Mouse (Mus musculus) c-Kit-positive CD71-positive TER-119-positive erythroid progenitor cells, embryonic 14.5 days (primary cell): ENCODE data around the gene Elovl4.

ENCODE experiments used
- DNase-seq: peaks from one replicate; pipeline ENCODE4 v3.0.0-alpha.2; 2013; ENCODE audit warnings: low spot score

The Elovl4 gene

DNA sequence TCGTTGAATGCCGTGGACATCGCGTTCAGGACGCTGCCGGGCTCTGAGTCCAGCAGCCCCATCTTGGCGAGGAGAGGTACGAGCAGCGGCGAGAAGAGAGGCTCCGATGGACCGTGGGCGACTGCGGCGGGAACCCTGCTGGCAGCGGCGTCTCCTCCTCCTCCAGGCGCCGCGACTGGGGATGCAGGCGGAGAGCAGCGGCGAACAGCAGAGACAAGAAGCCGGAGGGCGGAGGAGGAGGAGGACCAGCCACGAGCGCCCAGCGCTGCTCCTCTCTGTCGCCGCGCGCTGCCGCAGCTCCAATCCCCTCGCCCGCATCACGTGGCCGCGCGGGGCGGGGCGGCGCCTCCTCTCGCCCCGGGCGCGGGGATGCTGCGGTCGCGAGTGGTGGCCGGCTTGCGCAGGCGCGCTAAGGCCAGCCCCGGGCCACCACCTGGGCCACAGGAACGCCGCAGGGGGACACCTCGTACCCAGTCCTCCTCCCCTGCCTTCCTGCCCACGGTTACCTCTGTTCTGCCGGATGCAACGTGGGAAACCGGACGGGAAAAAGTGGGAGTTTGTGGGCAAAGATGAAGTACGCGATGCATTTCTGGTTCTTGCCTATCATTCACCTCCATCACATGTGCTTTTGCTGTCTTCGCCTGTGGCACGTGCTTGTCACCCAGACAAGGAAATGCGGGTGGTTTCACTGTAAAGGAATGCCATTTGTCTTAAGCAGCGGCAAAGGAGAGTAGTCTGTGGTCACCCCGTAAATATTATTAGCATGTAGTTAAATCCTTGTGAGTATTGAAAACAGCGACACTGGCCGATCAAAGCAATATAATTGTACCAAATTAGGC, at the start of gene Elovl4:
TSS of gene Elovl4 (minus strand) at position 301 of the 839 bp plus-strand sequence.
- no peak for DNase-seq

GRCm38 (mm10) chr9:83852464-83852863, 46.4 kb upstream of the Elovl4 start:
- no peak for DNase-seq

DNA sequence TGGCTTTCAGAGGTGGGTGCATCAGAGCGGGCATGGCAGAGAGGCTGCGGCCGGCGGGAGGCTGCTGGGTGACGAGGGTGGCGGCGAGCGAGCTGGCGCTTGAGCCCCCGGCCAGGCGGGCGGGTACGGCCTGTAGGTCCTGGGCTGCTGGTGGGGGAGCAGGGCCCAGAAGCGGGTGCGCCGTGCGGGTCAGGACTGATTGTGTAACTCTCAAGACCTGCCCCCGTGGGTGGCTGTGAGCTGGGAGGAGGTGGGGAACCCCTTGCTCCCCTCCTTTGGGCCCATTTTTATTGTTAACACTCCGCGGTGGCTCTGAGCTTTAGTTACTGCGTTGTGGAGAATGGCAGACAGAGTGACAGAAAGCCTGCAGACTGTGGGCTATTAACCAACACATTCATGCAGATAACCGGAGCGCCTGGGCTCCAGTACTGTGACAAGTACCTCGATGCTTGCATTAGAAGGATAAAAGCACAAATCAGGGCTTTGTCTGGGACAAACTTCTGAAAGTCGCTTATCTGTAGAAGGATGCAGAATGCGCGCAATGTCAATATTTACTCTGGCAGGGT, 28.8 kb upstream of the Elovl4 start:
- no peak for DNase-seq

DNA sequence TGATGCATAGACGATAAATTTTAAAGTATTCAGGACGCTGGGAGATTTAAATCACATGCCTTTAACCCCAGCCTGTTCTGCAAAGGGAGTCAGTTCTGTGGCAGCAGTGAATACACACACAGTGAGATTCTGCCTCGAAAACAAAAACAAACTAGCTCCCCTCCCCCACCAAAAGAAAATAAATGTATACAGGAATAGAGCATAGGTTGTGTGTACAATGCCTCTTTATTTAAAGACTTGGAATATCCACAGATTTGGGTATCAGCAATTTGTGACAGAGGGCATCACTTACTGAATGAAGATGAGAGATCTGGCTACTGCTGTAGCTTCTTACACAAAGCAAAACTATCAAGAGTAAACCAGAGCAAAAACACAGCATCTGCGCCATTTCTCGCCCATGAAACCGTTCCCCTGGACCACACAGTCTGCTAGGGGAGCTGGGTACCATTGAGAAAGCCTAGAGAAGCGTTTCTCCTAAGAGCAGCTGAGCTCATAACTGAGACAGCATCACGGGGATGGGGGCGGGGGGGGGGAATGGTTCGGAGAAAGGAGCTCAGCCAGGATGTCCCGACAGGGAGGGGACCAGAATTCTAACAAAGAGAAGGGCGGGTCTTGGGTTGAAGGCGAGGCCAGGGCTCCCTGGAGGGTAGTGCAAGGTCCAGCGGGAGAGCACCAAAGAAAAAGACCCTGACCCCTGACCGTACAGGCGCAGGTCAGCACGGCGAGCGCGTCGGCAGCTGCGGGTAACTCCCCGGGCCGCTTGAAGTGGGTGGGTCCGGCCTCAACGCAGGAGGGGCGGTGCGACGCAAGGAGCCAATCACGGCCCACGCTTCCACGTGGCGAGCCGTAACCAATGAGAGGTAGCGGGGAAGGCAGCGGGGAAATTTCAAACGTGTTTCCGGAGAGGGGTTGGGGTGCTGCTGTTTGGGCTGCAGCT, 28.0 kb upstream of the Elovl4 start, which contains the start of gene Ttk:
TSS of gene Ttk (plus strand) at position 879 of the 937 bp plus-strand sequence.
- peak; percentile 88 for DNase-seq

- DNase-seq = no peak
Measured at GRCm38 (mm10) chr9:83831152-83831551, 25.1 kb upstream of the Elovl4 start.

- DNase-seq = no peak
Measured at GRCm38 (mm10) chr9:83829896-83830295, 23.8 kb upstream of the Elovl4 start.

- no peak for DNase-seq
Measured at GRCm38 (mm10) chr9:83822925-83823324, 16.8 kb upstream of the Elovl4 start.

DNA sequence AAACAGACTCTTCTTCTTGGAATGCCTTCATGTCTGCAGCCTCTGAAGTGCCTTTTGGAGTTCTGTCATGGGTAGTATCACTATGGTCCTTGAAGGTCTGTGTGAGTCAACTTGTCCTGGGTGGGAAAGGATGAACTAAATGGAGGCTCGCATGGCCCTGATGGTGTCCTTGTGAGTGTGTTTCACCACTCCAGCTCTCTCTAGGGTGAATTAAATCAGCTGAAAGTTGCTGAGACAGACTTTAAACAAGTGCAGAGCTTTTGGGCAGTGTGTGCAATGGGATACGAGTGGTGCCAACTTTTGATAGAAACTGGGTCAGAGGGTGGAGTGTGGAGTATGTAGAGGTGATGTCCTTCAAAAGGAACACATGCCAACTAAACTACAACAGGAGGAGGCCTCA, 14.9 kb upstream of the Elovl4 start:
- no peak for DNase-seq

DNA sequence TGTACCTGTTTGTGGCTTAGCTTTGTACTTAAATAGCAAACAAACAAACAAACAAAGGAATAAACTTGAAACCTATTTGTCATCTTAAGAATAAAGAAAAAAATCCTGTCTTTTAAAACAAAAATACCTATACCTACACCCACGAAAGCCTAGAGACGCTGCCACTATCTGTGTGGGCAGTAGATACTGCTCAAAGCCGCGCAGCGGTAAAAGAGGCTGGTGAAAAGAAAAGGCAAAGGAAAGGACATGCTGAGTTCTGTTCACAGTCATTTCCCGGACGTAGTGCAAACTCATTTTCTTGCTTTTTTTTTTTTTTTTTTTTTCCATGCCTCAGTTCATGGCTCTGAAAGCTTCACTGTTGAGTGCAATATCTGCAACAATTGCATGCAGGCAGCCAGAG, 13.1 kb upstream of the Elovl4 start:
- no peak for DNase-seq

DNA sequence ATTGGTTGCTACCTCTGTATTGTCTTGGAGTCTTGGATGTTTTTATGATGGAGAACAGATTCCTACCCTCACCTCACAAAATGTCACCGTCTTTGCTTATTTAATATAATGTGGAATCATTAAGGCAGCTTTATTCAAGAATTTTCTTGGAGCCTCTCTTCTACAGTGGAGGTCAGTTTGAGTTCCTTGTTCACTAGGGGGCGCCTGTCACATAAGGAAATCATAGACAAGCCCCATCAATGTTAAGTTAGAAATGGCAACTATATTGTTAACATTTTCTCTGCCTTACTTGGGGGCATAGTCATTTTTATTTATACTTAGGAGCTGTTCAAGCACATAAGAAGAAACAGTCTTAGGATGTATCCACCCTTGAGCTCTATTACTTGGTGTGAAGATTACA, 1.5 kb upstream of the Elovl4 start:
- DNase-seq = peak; percentile 29

DNA sequence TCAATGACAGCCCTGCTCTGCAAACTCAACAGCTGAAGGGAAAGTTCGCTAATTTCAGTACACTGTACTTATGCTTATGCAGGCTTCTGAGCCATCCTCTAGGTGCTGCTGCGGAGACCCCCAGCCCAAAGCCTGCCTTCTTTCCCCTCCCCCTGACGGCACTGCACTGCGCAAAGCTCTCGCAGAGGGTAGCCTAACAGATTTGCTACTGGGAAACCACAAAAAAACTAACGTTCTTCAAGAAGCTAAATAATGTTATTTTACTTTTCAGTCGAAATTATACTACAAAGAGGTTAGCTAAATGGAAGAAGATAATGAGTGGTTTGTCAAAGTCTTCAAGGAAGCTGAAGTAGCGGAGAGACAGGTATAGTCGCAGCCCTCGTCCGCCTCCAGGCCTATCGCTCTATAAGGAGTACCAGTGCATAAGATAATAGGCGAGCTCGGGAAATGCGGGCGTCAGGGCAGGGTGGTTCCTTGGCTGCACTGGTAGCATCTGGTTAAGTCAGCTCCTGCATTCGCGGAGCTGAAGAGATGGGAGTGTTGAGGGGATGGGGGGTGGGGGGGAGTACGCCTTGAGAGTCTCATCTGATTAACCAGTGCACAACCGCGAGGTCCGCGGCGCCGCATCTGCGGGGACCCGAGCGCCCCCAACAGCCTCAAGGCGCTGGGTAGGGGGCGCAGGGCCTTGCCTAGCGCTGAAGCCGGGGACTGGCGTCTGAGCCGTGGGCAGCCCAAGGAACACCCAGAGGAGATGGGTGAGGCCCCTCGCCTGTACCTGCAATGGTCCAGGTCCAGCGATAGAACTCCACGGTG, 707 bp downstream of the Elovl4 start:
- no peak for DNase-seq

GRCm38 (mm10) chr9:83804341-83804740, 1.7 kb downstream of the Elovl4 start:
- no peak for DNase-seq

DNA sequence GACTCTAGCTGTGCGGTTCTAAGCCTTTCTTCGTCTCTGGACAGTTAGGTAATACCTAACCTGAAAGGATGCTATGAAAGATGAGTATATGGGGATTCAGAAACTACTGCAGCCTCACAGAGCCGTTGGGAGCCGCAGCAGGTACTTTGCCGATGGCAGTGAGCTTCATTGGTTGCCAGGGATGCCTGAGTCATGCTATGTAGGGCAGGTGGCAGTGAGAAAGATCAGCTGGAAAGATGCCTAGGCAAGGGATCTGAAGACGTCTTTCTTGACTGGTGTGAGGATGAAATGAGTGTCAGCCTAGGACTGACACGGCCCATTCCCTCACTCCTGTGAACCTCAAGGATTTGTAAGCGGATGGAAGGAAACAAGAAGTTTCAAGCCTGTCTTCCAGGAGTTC, 8.2 kb downstream of the Elovl4 start:
- DNase-seq = no peak

DNA sequence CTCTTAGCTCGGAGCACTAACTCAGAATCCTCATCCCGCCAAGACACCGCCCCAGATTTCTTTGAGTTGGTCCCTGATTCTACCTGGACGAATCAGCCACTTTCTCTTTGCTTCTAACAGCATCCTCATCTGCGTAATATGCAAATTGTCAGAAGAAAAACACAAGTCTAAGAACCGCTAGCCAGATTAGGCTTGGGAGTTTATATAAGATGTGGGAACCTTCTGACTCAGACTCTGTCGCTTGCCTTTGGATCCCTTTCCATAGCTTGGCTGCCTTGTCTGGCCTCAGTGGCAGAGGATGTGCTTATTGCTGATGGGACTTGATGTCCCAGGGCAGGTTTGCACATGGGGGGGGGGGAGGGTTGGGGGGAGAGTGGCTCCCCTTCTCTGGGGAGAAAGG, 9.2 kb downstream of the Elovl4 start:
- DNase-seq = no peak

DNA sequence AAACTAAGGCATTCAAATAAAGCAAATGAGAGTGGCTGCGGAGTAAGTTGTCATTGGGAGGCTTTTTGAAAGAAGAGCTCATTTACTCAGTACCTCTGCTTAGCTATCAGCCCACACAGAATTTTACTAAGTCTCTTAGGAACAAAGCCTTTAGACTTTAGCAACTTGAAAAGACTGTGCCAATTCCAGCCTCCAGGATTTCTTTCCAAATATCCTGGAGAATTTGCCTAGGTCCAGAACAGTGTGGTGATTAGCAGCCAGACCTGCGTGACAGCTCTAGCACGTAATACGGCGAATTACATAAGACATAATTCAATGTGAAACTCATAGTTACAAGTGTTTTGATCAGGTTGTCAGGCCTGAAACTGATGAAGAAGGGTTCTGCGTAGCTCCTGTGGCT, 16.8 kb downstream of the Elovl4 start:
- DNase-seq = no peak

- DNase-seq = no peak
Measured at GRCm38 (mm10) chr9:83785501-83785900, 20.6 kb downstream of the Elovl4 start.

DNA sequence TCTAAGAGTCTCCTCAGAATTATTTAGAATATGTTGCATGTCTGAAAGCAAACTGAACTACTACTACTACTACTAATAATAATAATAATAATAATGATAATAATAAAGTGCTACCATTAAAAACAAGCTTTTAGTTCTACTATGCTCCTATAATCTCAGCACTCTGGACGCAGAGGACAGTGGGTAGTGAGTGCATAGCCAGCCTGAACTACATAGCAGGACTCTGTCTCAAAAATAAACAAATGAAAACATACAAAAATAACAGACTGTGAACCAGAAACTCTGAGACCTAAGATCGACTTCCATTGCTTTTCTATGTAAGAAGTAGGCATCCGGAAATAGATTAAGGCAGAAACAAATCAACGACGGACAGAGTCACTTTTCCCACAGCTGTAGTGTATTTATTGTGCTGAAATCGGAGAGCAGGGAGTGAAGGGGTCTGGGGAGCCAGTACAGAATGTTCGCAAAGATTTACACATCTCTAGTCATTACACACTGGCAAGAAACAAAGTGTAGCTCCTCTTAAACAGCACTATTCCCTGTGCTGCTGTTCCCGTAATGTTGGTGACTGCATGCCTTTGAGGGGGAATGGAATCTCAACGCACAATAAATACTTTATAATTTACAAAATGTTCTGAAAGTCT, 27.6 kb downstream of the Elovl4 start:
- no peak for DNase-seq

- no peak for DNase-seq
Measured at GRCm38 (mm10) chr9:83761318-83761717, 44.8 kb downstream of the Elovl4 start.

DNA sequence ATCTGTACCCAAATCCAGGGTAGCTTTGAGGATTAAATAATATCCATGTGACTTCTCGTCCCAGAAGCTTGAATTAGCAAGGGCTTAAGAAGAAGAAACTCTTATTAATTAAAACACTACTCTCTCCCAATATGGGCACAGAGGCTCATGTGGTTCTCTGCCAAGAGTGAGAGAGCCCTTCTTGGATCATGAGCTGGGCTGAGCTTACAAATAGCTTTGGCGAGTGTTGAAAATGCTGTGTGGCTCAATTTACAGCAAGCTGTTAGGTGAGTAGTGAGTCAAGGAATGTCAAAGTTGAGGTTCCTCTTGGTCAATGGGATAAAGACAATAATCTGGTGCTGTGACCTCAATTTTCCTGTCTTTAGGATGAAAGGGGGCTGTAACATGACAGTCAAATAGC, 74.2 kb downstream of the Elovl4 start:
- DNase-seq = no peak

GRCm38 (mm10) chr9:83730836-83731235, 75.2 kb downstream of the Elovl4 start:
- DNase-seq = no peak
